Mouse (Mus musculus) myocyte (in vitro differentiated cells): ENCODE results near the gene Elmod3. TPM values are rescaled to one million over a fixed set of nuclear protein-coding genes. Genes with fewer than 3 reads are reported as not detected.

Experiments used
- H3K27me3 ChIP-seq: one replicate; pipeline ENCODE4 v1.6.1; 2011; ENCODE audit not compliant: control insufficient read depth, insufficient read depth, insufficient read length
- H3K36me3 ChIP-seq: one replicate; pipeline ENCODE4 v1.6.1; 2011; ENCODE audit not compliant: control insufficient read depth, insufficient read depth
- H3K4me2 ChIP-seq: one replicate; pipeline ENCODE4 v1.6.1; 2011; ENCODE audit warnings: low read depth, control low read depth
- H3K4me3 ChIP-seq: one replicate; pipeline ENCODE4 v1.5.1; 2011; ENCODE audit warnings: mild to moderate bottlenecking, control low read depth, moderate library complexity
- H3K79me2 ChIP-seq: one replicate; pipeline ENCODE4 v1.6.1; 2011; ENCODE audit not compliant: control insufficient read depth, insufficient read depth
- H3ac ChIP-seq: one replicate; pipeline ENCODE4 v1.6.1; 2011; ENCODE audit not compliant: control insufficient read depth, insufficient read length
- CEBPB ChIP-seq: IDR thresholded peaks from 2 replicates; pipeline ENCODE4 v1.6.1; 2011; ENCODE audit warnings: mild to moderate bottlenecking, moderate library complexity; ENCODE audit not compliant: poor library complexity, insufficient read depth, severe bottlenecking
- E2F4 ChIP-seq: IDR thresholded peaks from one replicate; pipeline ENCODE4 v1.6.1; 2011; ENCODE audit warnings: mild to moderate bottlenecking, control low read depth, moderate library complexity; ENCODE audit not compliant: insufficient read depth
- MAX ChIP-seq: IDR thresholded peaks from one replicate; pipeline ENCODE4 v1.6.1; 2011; ENCODE audit warnings: low read depth, mild to moderate bottlenecking, control low read depth
- MYOD1 ChIP-seq, 3 experiments: IDR thresholded peaks; one replicate each; pipeline ENCODE4 v1.6.1; 2011; ENCODE audit warnings: control low read depth in 2 of 3, low read depth in 2 of 3, mild to moderate bottlenecking in 2 of 3, moderate library complexity in 1 of 3; ENCODE audit not compliant: insufficient read length in 2 of 3, control insufficient read depth in 1 of 3
- MYOG ChIP-seq, 3 experiments: IDR thresholded peaks; one replicate each; pipeline ENCODE4 v1.6.1; 2011; ENCODE audit warnings: control low read depth in 2 of 3, low read depth in 2 of 3, mild to moderate bottlenecking in 2 of 3; ENCODE audit not compliant: insufficient read length in 2 of 3, control insufficient read depth in 1 of 3, insufficient read depth in 1 of 3
- POLR2A ChIP-seq: IDR thresholded peaks from one replicate; pipeline ENCODE4 v1.6.1; 2011; ENCODE audit warnings: low read depth, mild to moderate bottlenecking, control low read depth, moderate library complexity; ENCODE audit not compliant: insufficient read length
- POLR2AphosphoS2 ChIP-seq: IDR thresholded peaks from one replicate; pipeline ENCODE4 v1.6.1; 2011; ENCODE audit warnings: low read depth, control low read depth; ENCODE audit not compliant: insufficient read length
- REST ChIP-seq: IDR thresholded peaks from one replicate; pipeline ENCODE4 v1.6.1; 2011; ENCODE audit warnings: mild to moderate bottlenecking, control low read depth, moderate library complexity; ENCODE audit not compliant: insufficient read depth, insufficient read length
- SRF ChIP-seq: IDR thresholded peaks from one replicate; pipeline ENCODE4 v1.6.1; 2011; ENCODE audit warnings: low read depth; ENCODE audit not compliant: control insufficient read depth, insufficient read length
- TCF12 ChIP-seq: IDR thresholded peaks from one replicate; pipeline ENCODE4 v1.6.1; 2011; ENCODE audit warnings: mild to moderate bottlenecking, control low read depth; ENCODE audit not compliant: poor library complexity, insufficient read depth, severe bottlenecking
- TCF3 ChIP-seq: IDR thresholded peaks from one replicate; pipeline ENCODE4 v1.6.1; 2011; ENCODE audit warnings: low read depth, control low read depth; ENCODE audit not compliant: insufficient read length
- USF1 ChIP-seq: IDR thresholded peaks from one replicate; pipeline ENCODE4 v1.6.1; 2011; ENCODE audit warnings: low read depth, mild to moderate bottlenecking, control low read depth, moderate library complexity
- polyA plus RNA-seq: library from polyadenylated mRNA; unstranded; fragments of >200 nt; fragmentation: generic; extraction: Trizol; gene quantifications from one replicate; pipeline ENCODE4 v1.2.1, GENCODE M21; 2012; ENCODE audit warnings: missing spikeins

Gene Elmod3
- polyA plus RNA-seq, 1 experiment, result 6.4 TPM

DNA sequence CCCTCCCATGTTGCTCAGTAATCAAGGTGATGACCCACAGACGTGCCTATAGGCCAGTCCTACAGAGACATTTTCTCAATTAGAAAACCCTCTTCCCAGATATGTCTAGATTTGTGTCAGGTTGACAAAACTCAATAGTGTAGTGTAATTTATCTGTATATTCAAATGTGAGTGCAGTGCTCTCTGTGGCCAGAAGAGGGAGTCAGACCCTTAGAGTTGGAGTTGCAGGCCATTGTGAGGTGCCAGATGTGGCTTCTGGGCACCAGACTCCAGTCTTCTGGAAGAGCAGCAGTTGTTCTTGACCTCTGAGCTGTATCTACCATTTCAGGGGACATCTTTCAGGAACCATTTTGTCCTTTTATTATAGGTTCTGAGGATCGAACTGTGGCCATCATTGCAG, 51.1 kb downstream of the Elmod3 start:
- no peak overlapping the region for H3K4me2 ChIP-seq
- H3K79me2 ChIP-seq, result peaks cover 23% of the 10 kb centered on the region
- H3K36me3 ChIP-seq, result no peaks in the 10 kb centered on the region
- no peaks in the 10 kb centered on the region for H3K27me3 ChIP-seq
- TF ChIP-seq E2F4 (no peak), TCF3 (no peak), SRF (no peak), POLR2A (no peak), USF1 (no peak), TCF12 (no peak), MYOD1 (IDR thresholded peaks at IDR 0.05; ENCODE audit: control insufficient read depth in 1 of 3, insufficient read length in 2 of 3, low read depth in 2 of 3) (no peak), REST (no peak), CEBPB (no peak), MAX (no peak), POLR2AphosphoS2 (no peak)
- no peak overlapping the region for H3ac ChIP-seq
- H3K4me3 ChIP-seq, result no peak overlapping the region

DNA sequence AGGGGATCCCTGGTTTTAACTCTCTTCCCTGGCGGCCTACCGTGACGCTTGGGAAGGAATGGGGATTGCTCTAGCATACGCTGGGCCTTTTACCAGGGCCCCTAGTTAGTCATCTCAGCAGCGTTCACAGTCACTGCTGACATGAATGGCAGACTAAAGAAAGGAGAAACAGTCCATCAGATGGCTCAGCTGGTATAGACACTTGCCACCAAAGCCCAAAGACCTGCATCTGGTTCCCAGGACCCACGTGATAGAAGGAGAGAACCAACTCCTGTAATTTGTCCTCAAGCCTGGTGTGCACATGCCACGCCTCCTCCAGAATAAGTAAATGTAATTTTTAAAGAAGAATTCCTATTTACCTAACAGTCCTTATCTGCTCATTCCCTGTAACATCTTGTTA, 52.8 kb downstream of the Elmod3 start:
- peak overlapping the region; percentile 70 for H3K4me2 ChIP-seq
- H3K36me3 ChIP-seq, result no peaks in the 10 kb centered on the region
- H3ac ChIP-seq, result no peak overlapping the region
- peak overlapping the region; percentile 25 for H3K4me3 ChIP-seq
- TF ChIP-seq USF1, result no peak
- no peak for TF ChIP-seq POLR2AphosphoS2
- TF ChIP-seq POLR2A, result no peak
- no peak for TF ChIP-seq SRF
- no peak for TF ChIP-seq TCF3
- no peak for TF ChIP-seq MAX
- TF ChIP-seq E2F4, result no peak
- TF ChIP-seq MYOD1 (IDR thresholded peaks at IDR 0.05; ENCODE audit: control insufficient read depth in 1 of 3, insufficient read length in 2 of 3, low read depth in 2 of 3), result no peak
- no peak for TF ChIP-seq MYOG (IDR thresholded peaks at IDR 0.05; ENCODE audit: control insufficient read depth in 1 of 3, insufficient read depth in 1 of 3, insufficient read length in 2 of 3, low read depth in 2 of 3)
- no peak for TF ChIP-seq TCF12
- no peak for TF ChIP-seq REST
- no peak for TF ChIP-seq CEBPB
- peaks cover 11% of the 10 kb centered on the region for H3K79me2 ChIP-seq
- no peaks in the 10 kb centered on the region for H3K27me3 ChIP-seq

DNA sequence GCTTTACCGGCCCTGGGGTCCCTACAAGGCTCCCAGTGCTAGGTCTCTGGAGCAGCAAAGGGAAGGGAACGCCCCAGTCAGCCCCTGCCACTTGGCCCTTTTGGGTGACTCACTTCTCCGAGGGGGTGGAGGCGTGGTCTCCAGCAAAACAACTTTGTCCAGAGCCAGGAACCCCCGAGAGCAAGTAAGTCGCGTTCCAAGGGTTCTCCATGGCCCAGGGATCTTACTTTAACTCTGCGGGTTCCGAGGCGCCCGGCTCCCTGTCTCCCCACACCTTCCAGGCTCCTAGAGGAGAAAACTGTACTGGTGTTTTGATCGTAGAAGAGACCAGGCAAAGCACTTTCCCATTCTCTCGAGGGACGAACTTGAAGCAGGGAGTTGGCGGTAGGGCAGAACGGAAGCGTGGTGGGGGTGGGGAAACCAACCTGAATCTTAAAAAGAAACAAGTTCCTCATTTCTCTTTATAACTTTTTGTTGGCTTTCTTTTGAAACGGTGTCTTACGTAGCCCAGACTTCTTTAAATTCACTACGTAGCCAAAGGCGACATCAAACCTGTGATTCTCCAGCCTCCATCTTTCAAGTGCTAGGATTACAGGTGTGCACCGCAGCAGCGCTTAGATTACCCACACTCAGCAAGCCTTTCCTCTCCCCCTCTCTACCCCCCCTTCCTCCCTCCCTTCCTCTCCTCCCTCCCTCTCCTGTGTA, 53.8 kb downstream of the Elmod3 start, which contains the start of gene Capg:
Gene Capg (plus strand): TSS at position 109 of the 705 bp plus-strand sequence.
- Histone ChIP-seq H3K4me2 (peak within 1 kb of the TSS; percentile 70), H3K4me3 (peak within 1 kb of the TSS; percentile 25), H3ac (no peak within 1 kb of the TSS), H3K79me2 (peaks cover 2% of the 10 kb centered on the region), H3K27me3 (no peaks in the 10 kb centered on the region), H3K36me3 (no peaks in the 10 kb centered on the region)
- peak; percentile 17 for TF ChIP-seq POLR2AphosphoS2
- no peak for TF ChIP-seq USF1
- no peak for TF ChIP-seq MYOD1 (IDR thresholded peaks at IDR 0.05; ENCODE audit: control insufficient read depth in 1 of 3, insufficient read length in 2 of 3, low read depth in 2 of 3)
- no peak for TF ChIP-seq MYOG (IDR thresholded peaks at IDR 0.05; ENCODE audit: control insufficient read depth in 1 of 3, insufficient read depth in 1 of 3, insufficient read length in 2 of 3, low read depth in 2 of 3)

DNA sequence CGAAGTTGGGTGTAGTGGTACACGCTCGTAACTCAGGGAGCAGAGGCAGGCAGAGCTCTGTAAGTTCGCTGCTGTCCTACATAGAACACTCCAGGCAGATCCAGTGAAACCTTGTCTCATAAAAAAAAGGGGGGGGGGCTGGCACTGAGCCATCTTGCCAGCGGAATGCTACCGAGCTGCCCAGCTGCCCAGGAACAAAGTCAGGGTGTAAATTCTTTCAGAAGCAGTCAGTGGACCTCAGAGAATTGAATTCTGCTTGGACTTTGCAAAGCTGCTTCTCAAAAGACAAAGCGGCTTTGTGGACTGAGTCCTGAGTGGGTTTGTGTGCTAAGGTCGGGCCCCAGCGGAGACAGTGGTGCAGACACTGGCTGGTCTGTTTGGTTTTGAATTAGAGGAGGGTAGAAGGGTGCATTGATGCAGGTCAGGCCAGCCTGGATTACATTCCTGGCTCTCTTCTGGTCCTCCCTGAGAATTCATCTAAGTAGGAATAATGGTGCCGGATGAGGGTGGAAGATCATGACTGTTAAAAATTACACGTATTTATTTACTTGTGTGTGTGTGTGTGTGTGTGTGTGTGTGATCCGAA, 54.9 kb downstream of the Elmod3 start:
- TF ChIP-seq SRF (no peak), REST (no peak), POLR2A (no peak)
- no peaks in the 10 kb centered on the region for H3K36me3 ChIP-seq
- no peak overlapping the region for H3ac ChIP-seq
- H3K79me2 ChIP-seq, result no peaks in the 10 kb centered on the region
- peak overlapping the region; percentile 70 for H3K4me2 ChIP-seq
- no peaks in the 10 kb centered on the region for H3K27me3 ChIP-seq
- H3K4me3 ChIP-seq, result no peak overlapping the region

DNA sequence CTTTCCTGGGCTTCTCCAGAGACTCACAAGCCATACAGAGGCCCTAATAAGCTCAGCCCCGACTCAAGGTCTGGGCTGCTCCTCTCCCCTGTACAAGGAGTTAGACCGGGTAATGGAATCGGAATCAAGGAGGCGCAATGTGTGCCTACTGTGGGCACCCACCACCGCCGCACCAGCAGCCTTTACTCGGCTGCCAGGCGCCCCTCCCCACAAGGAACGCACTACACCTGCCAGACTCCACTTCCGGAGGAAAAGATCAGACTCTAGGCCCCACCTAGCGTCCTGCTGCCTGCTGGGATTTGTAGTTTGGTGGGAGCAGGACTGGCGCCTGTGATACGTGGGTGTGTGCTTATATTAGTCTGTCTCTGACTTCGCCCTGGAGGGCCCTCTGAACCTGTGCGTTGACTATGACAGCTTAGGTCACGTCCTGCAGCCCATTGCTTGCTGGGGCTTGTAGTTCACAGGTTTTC, 59.6 kb downstream of the Elmod3 start:
- Histone ChIP-seq H3ac (no peak overlapping the region), H3K36me3 (no peaks in the 10 kb centered on the region), H3K79me2 (no peaks in the 10 kb centered on the region), H3K4me3 (peak overlapping the region; percentile 25), H3K4me2 (peak overlapping the region; percentile 77), H3K27me3 (no peaks in the 10 kb centered on the region)
- TF ChIP-seq POLR2AphosphoS2, result peak; percentile 66
- no peak for TF ChIP-seq MYOD1 (IDR thresholded peaks at IDR 0.05; ENCODE audit: control insufficient read depth in 1 of 3, insufficient read length in 2 of 3, low read depth in 2 of 3)
- peak; percentile 60 for TF ChIP-seq POLR2A
